Mouse (Mus musculus) midbrain, embryonic 10.5 days (tissue): Measurements from ENCODE around the gene St13. TPM values are rescaled to one million over a fixed set of nuclear protein-coding genes. Genes with fewer than 3 reads are reported as not detected.

Source experiments
- DNase-seq: peaks from one replicate; pipeline ENCODE4 v3.0.0-alpha.2; 2017; ENCODE audit warnings: low spot score
- H3K27ac ChIP-seq: fragments of 300-500 bp; sonication (generic); replicated peaks from 2 replicates; pipeline ENCODE4 v1.5.1; 2016; ENCODE audit warnings: mild to moderate bottlenecking
- H3K27me3 ChIP-seq: fragments of 300-500 bp; sonication (generic); 2 replicates; pipeline ENCODE4 v1.6.1; 2016; ENCODE audit warnings: low read depth, mild to moderate bottlenecking; ENCODE audit not compliant: poor library complexity, severe bottlenecking
- H3K36me3 ChIP-seq: fragments of 300-500 bp; sonication (generic); 2 replicates; pipeline ENCODE4 v1.6.1; 2016; ENCODE audit warnings: mild to moderate bottlenecking, moderate library complexity
- H3K4me1 ChIP-seq: fragments of 300-500 bp; sonication (generic); 2 replicates; pipeline ENCODE4 v1.6.1; 2016
- H3K4me3 ChIP-seq: fragments of 300-500 bp; sonication (generic); 2 replicates; pipeline ENCODE4 v1.5.1; 2016; ENCODE audit warnings: mild to moderate bottlenecking, moderate library complexity
- H3K9me3 ChIP-seq: fragments of 300-500 bp; sonication (generic); replicated peaks from 2 replicates; pipeline ENCODE4 v1.6.1; 2016; ENCODE audit warnings: mild to moderate bottlenecking
- WGBS: fragments of 180-500 bp; shearing (Covaris S2); methylation state at CpG from one replicate; pipeline ENCODE4 v1.1.7; 2016; 5-methylcytosine and 5-hydroxymethylcytosine counted together
- polyA plus RNA-seq: library from polyadenylated mRNA; unstranded; fragments of >200 nt; fragmentation: Nextera tagmentation; extraction: Ambion mirVana; gene quantifications from 2 replicates; pipeline ENCODE4 v1.2.1, GENCODE M21; 2016

St13 gene
- polyA plus RNA-seq, 1 experiment from 2014 or later: 220 TPM

- Histone ChIP-seq H3K27me3 (no peaks in the 10 kb centered on the region), H3K9me3 (no peaks in the 10 kb centered on the region), H3K4me1 (no peaks in the 10 kb centered on the region), H3K36me3 (peaks cover 82% of the 10 kb centered on the region), H3K4me3 (no peak overlapping the region), H3K27ac (no peak overlapping the region)
- no peak for DNase-seq
- WGBS: 88% methylated on average over 5 of the region's 5 CpGs
Observed at GRCm38 (mm10) chr15:81336466-81336865, 63.4 kb downstream of the St13 start.

GRCm38 (mm10) chr15:81332517-81332916 lies 67.4 kb downstream of the St13 start:
- Histone ChIP-seq H3K27ac (no peak overlapping the region), H3K9me3 (no peaks in the 10 kb centered on the region), H3K27me3 (no peaks in the 10 kb centered on the region), H3K4me1 (no peaks in the 10 kb centered on the region), H3K36me3 (peaks cover 79% of the 10 kb centered on the region), H3K4me3 (no peak overlapping the region)
- WGBS: 94% methylated on average over 4 of the region's 4 CpGs
- no peak for DNase-seq

GRCm38 (mm10) chr15:81330816-81331433 lies 69.0 kb downstream of the St13 start:
- no peak for DNase-seq
- Histone ChIP-seq H3K27ac (no peak overlapping the region), H3K27me3 (no peaks in the 10 kb centered on the region), H3K4me3 (no peak overlapping the region), H3K36me3 (peaks cover 79% of the 10 kb centered on the region), H3K4me1 (no peaks in the 10 kb centered on the region), H3K9me3 (no peaks in the 10 kb centered on the region)
- 80% methylated on average over 3 of the region's 3 CpGs for WGBS

- no peaks in the 10 kb centered on the region for H3K4me1 ChIP-seq
- H3K36me3 ChIP-seq: peaks cover 79% of the 10 kb centered on the region
- no peaks in the 10 kb centered on the region for H3K27me3 ChIP-seq
- H3K27ac ChIP-seq: no peak overlapping the region
- H3K4me3 ChIP-seq: no peak overlapping the region
- no peak for DNase-seq
- WGBS: 79% methylated on average over 5 of the region's 5 CpGs
- no peaks in the 10 kb centered on the region for H3K9me3 ChIP-seq
Observed at GRCm38 (mm10) chr15:81329721-81330369, 70.0 kb downstream of the St13 start.

- WGBS: 91% methylated on average over 7 of the region's 7 CpGs
- H3K4me3 ChIP-seq: no peak overlapping the region
- no peak for DNase-seq
- H3K36me3 ChIP-seq: peaks cover 78% of the 10 kb centered on the region
- no peak overlapping the region for H3K27ac ChIP-seq
- no peaks in the 10 kb centered on the region for H3K27me3 ChIP-seq
- no peaks in the 10 kb centered on the region for H3K9me3 ChIP-seq
- H3K4me1 ChIP-seq: no peaks in the 10 kb centered on the region
Observed at GRCm38 (mm10) chr15:81327501-81327900, 72.4 kb downstream of the St13 start.

- Histone ChIP-seq H3K27me3 (no peaks in the 10 kb centered on the region), H3K36me3 (peaks cover 95% of the 10 kb centered on the region), H3K27ac (no peak overlapping the region), H3K4me3 (no peak overlapping the region), H3K9me3 (no peaks in the 10 kb centered on the region), H3K4me1 (no peaks in the 10 kb centered on the region)
- WGBS: 85% methylated on average over 4 of the region's 4 CpGs
- DNase-seq: no peak
Observed at GRCm38 (mm10) chr15:81324979-81325378, 74.9 kb downstream of the St13 start.

- 96% methylated on average over 3 of the region's 3 CpGs for WGBS
- Histone ChIP-seq H3K9me3 (peaks cover 3% of the 10 kb centered on the region), H3K4me3 (no peak overlapping the region), H3K4me1 (no peaks in the 10 kb centered on the region), H3K27me3 (no peaks in the 10 kb centered on the region), H3K36me3 (peaks cover 91% of the 10 kb centered on the region), H3K27ac (no peak overlapping the region)
- no peak for DNase-seq
Observed at GRCm38 (mm10) chr15:81320137-81320536, 79.7 kb downstream of the St13 start.

- no peak for DNase-seq
- H3K27me3 ChIP-seq: no peaks in the 10 kb centered on the region
- H3K4me3 ChIP-seq: no peak overlapping the region
- 91% methylated on average over 9 of the region's 9 CpGs for WGBS
- peaks cover 84% of the 10 kb centered on the region for H3K36me3 ChIP-seq
- H3K27ac ChIP-seq: no peak overlapping the region
- H3K9me3 ChIP-seq: peaks cover 3% of the 10 kb centered on the region
- no peaks in the 10 kb centered on the region for H3K4me1 ChIP-seq
Observed at GRCm38 (mm10) chr15:81319462-81319861, 80.4 kb downstream of the St13 start.

- H3K27me3 ChIP-seq: no peaks in the 10 kb centered on the region
- DNase-seq: no peak
- H3K4me3 ChIP-seq: no peak overlapping the region
- H3K27ac ChIP-seq: no peak overlapping the region
- WGBS: 92% methylated on average over 3 of the region's 3 CpGs
- no peaks in the 10 kb centered on the region for H3K4me1 ChIP-seq
- peaks cover 38% of the 10 kb centered on the region for H3K36me3 ChIP-seq
- peaks cover 3% of the 10 kb centered on the region for H3K9me3 ChIP-seq
Observed at GRCm38 (mm10) chr15:81313928-81314327, 85.9 kb downstream of the St13 start.

Other genes with a start within 250 kb of the St13 start
- 20.5 and 23.0 TPM in 2 replicates for gene Mrtfa, start 209.3 kb downstream of the St13 start, polyA plus RNA-seq
- 0.43 and 1.0 TPM in 2 replicates for gene Mchr1, start 164.6 kb downstream of the St13 start, polyA plus RNA-seq
- gene Slc25a17, start 39.3 kb downstream of the St13 start, polyA plus RNA-seq: 91.3 and 107 TPM in 2 replicates
- gene Xpnpep3, start 61 bp upstream of the St13 start, polyA plus RNA-seq: 12.4 and 12.9 TPM in 2 replicates
- 3.7 and 4.4 TPM in 2 replicates for gene Dnajb7, start 8.2 kb upstream of the St13 start, polyA plus RNA-seq
- gene Rbx1, start 66.2 kb upstream of the St13 start, polyA plus RNA-seq: 631 and 635 TPM in 2 replicates
- 14.1 and 21.1 TPM in 2 replicates for gene Ep300, start 185.3 kb upstream of the St13 start, polyA plus RNA-seq